Mouse (Mus musculus) E14TG2a.4 (cell line): ENCODE measurements around the gene Lrrc49.

ENCODE experiments used
- H3K27me3 ChIP-seq: 2 replicates; pipeline ENCODE4 v1.6.1; 2014; ENCODE audit warnings: low read length, control low read depth; ENCODE audit not compliant: insufficient read depth
- H3K36me3 ChIP-seq: 2 replicates; pipeline ENCODE4 v1.6.1; 2014; ENCODE audit warnings: low read length, control low read depth; ENCODE audit not compliant: insufficient read depth
- H3K4me1 ChIP-seq: replicated peaks from 2 replicates; pipeline ENCODE4 v1.6.1; 2014; ENCODE audit warnings: low read depth, low read length, control low read depth
- H3K4me3 ChIP-seq: replicated peaks from 2 replicates; pipeline ENCODE4 v1.5.1; 2014; ENCODE audit warnings: mild to moderate bottlenecking, low read length
- H3K9me3 ChIP-seq: 2 replicates; pipeline ENCODE4 v1.6.1; 2014; ENCODE audit warnings: low read length, control low read depth
- CTCF ChIP-seq: conservative IDR thresholded peaks from 2 replicates; pipeline ENCODE4 v1.5.1; 2014; ENCODE audit warnings: low read length
- NANOG ChIP-seq: IDR thresholded peaks from 2 replicates; pipeline ENCODE4 v1.6.1; 2014; ENCODE audit warnings: borderline replicate concordance, low read length, mixed read lengths
- POU5F1 ChIP-seq: IDR thresholded peaks from 2 replicates; pipeline ENCODE4 v1.6.1; 2014; ENCODE audit warnings: low read length, borderline replicate concordance

The Lrrc49 gene

GRCm38 (mm10) chr9:60687891-60688324, at the start of gene Lrrc49:
Lrrc49 (minus strand) TSS chr9:60688158.
- Histone ChIP-seq H3K9me3 (peaks cover 5% of the 10 kb centered on the region; the same call in 1 of the 2 replicates), H3K4me1 (peaks cover 12% of the 10 kb centered on the region), H3K27me3 (no peaks in the 10 kb centered on the region), H3K36me3 (no peaks in the 10 kb centered on the region), H3K4me3 (peak within 1 kb of the TSS; percentile 81)
- TF ChIP-seq CTCF (no peak), NANOG (no peak), POU5F1 (no peak)

GRCm38 (mm10) chr9:60734321-60734720, 46.4 kb upstream of the Lrrc49 start:
- 0 out of 2 replicates have a peak overlapping the region, but pooled peaks have one; percentile 1 for H3K4me3 ChIP-seq
- H3K9me3 ChIP-seq, result peaks cover 52% of the 10 kb centered on the region
- H3K27me3 ChIP-seq, result no peaks in the 10 kb centered on the region
- no peaks in the 10 kb centered on the region for H3K36me3 ChIP-seq
- no peak for TF ChIP-seq NANOG
- H3K4me1 ChIP-seq, result no peaks in the 10 kb centered on the region

GRCm38 (mm10) chr9:60724968-60725367, 37.0 kb upstream of the Lrrc49 start:
- H3K27me3 ChIP-seq, result peaks cover 4% of the 10 kb centered on the region; the same call in 1 of the 2 replicates

GRCm38 (mm10) chr9:60719687-60720086, 31.7 kb upstream of the Lrrc49 start:
- no peak for TF ChIP-seq CTCF
- TF ChIP-seq NANOG, result no peak
- H3K4me1 ChIP-seq, result no peaks in the 10 kb centered on the region; the same call in 1 of the 2 replicates
- no peak overlapping the region for H3K4me3 ChIP-seq
- no peaks in the 10 kb centered on the region for H3K36me3 ChIP-seq
- H3K27me3 ChIP-seq, result peaks cover 13% of the 10 kb centered on the region
- peaks cover 17% of the 10 kb centered on the region for H3K9me3 ChIP-seq

More at GRCm38 (mm10) chr9:60724968-60725367, 37.0 kb upstream of the Lrrc49 start:
- TF ChIP-seq NANOG (no peak), POU5F1 (no peak), CTCF (no peak)
- Histone ChIP-seq H3K36me3 (no peaks in the 10 kb centered on the region), H3K4me3 (no peak overlapping the region), H3K9me3 (peaks cover 31% of the 10 kb centered on the region), H3K4me1 (no peaks in the 10 kb centered on the region)

- TF ChIP-seq POU5F1 (no peak), CTCF (peak; percentile 56), NANOG (no peak)
- H3K9me3 ChIP-seq, result peaks cover 3% of the 10 kb centered on the region
- H3K4me1 ChIP-seq, result peaks cover 4% of the 10 kb centered on the region; the same call in 1 of the 2 replicates
- H3K27me3 ChIP-seq, result peaks cover 27% of the 10 kb centered on the region
- H3K36me3 ChIP-seq, result no peaks in the 10 kb centered on the region
- no peak overlapping the region for H3K4me3 ChIP-seq
Observed at GRCm38 (mm10) chr9:60718284-60718683, 30.3 kb upstream of the Lrrc49 start.

GRCm38 (mm10) chr9:60715828-60716227, 27.9 kb upstream of the Lrrc49 start:
- H3K27me3 ChIP-seq, result peaks cover 45% of the 10 kb centered on the region
- H3K4me3 ChIP-seq, result no peak overlapping the region
- H3K36me3 ChIP-seq, result no peaks in the 10 kb centered on the region
- TF ChIP-seq POU5F1, result no peak
- TF ChIP-seq CTCF, result peak; percentile 28
- H3K9me3 ChIP-seq, result no peaks in the 10 kb centered on the region
- peaks cover 4% of the 10 kb centered on the region; the same call in 1 of the 2 replicates for H3K4me1 ChIP-seq

- H3K4me1 ChIP-seq, result peaks cover 4% of the 10 kb centered on the region; the same call in 1 of the 2 replicates
- TF ChIP-seq CTCF, result no peak
- TF ChIP-seq NANOG, result no peak
- no peak for TF ChIP-seq POU5F1
- no peaks in the 10 kb centered on the region for H3K9me3 ChIP-seq
- H3K36me3 ChIP-seq, result no peaks in the 10 kb centered on the region
- H3K4me3 ChIP-seq, result no peak overlapping the region
- peaks cover 45% of the 10 kb centered on the region for H3K27me3 ChIP-seq
Observed at GRCm38 (mm10) chr9:60715271-60715670, 27.3 kb upstream of the Lrrc49 start.

- Histone ChIP-seq H3K4me3 (no peak overlapping the region), H3K4me1 (peaks cover 4% of the 10 kb centered on the region; the same call in 1 of the 2 replicates), H3K27me3 (peaks cover 39% of the 10 kb centered on the region), H3K9me3 (no peaks in the 10 kb centered on the region), H3K36me3 (no peaks in the 10 kb centered on the region)
- TF ChIP-seq POU5F1 (no peak), CTCF (no peak), NANOG (no peak)
Observed at GRCm38 (mm10) chr9:60714191-60714590, 26.2 kb upstream of the Lrrc49 start.

- Histone ChIP-seq H3K4me3 (peak overlapping the region; percentile 82), H3K4me1 (peaks cover 4% of the 10 kb centered on the region; the same call in 1 of the 2 replicates), H3K27me3 (peaks cover 39% of the 10 kb centered on the region), H3K9me3 (no peaks in the 10 kb centered on the region), H3K36me3 (no peaks in the 10 kb centered on the region)
- no peak for TF ChIP-seq POU5F1
- TF ChIP-seq CTCF, result no peak
- TF ChIP-seq NANOG, result no peak
Observed at GRCm38 (mm10) chr9:60713616-60714015, 25.7 kb upstream of the Lrrc49 start.
